Mouse (Mus musculus) liver, embryonic 14.5 days (tissue): ENCODE results near the gene Arsg.

Experiments
- CTCF ChIP-seq: IDR thresholded peaks from 2 replicates; pipeline ENCODE4 v1.5.1; 2016; ENCODE audit warnings: antibody characterized with exemption, low read depth, control low read depth
- EP300 ChIP-seq: IDR thresholded peaks from 2 replicates; pipeline ENCODE4 v1.6.1; 2016; ENCODE audit warnings: antibody characterized with exemption, low read depth

GRCm38 (mm10) chr11:109497990-109498389 is 24.8 kb downstream of the Arsg start:
- no peak for TF ChIP-seq CTCF
- TF ChIP-seq EP300 = no peak
